Mouse (Mus musculus) heart, adult 18-20 months (tissue): ENCODE data around the gene Capn5. TPM values are rescaled to one million over a fixed set of nuclear protein-coding genes. Genes with fewer than 3 reads are reported as not detected.

Experiments
- DNase-seq, 2 experiments: peaks; one replicate each; pipeline ENCODE4 v3.0.0; 2021 to 2022; ENCODE audit warnings: mixed read lengths in 1 of 2
- total RNA-seq, 2 experiments: library from RNA; stranded (reverse); gene quantifications; 2 replicates each; pipeline ENCODE4 v1.2.3; 2021

Gene Capn5
- total RNA-seq, 2 experiments from 2014 or later: 1.4 to 3.0 TPM

DNA sequence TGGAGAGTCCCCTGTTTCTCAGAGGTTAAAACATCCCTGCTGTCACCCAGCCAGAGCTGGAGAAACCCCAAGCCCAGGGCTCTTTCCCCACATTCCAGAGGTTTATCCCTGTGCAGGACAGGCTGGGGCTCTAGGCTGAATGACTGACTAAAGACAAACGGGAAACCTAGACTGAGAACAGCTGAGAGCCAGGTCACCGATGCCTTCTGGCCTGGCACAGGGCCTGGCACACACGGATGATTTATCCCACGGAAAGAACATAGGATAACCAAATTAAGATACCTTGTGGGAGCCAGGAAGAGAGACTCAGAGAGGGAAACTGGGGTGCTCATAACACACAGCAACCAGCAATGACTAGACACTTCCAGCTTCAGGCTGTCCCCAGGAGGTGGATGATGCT lies 68.3 kb downstream of the Capn5 start:
- no peak for DNase-seq

- no peak for DNase-seq
Measured at GRCm38 (mm10) chr7:98108636-98109430, 69.2 kb downstream of the Capn5 start.

- no peak for DNase-seq
Measured at GRCm38 (mm10) chr7:98106272-98106671, 71.8 kb downstream of the Capn5 start.

DNA sequence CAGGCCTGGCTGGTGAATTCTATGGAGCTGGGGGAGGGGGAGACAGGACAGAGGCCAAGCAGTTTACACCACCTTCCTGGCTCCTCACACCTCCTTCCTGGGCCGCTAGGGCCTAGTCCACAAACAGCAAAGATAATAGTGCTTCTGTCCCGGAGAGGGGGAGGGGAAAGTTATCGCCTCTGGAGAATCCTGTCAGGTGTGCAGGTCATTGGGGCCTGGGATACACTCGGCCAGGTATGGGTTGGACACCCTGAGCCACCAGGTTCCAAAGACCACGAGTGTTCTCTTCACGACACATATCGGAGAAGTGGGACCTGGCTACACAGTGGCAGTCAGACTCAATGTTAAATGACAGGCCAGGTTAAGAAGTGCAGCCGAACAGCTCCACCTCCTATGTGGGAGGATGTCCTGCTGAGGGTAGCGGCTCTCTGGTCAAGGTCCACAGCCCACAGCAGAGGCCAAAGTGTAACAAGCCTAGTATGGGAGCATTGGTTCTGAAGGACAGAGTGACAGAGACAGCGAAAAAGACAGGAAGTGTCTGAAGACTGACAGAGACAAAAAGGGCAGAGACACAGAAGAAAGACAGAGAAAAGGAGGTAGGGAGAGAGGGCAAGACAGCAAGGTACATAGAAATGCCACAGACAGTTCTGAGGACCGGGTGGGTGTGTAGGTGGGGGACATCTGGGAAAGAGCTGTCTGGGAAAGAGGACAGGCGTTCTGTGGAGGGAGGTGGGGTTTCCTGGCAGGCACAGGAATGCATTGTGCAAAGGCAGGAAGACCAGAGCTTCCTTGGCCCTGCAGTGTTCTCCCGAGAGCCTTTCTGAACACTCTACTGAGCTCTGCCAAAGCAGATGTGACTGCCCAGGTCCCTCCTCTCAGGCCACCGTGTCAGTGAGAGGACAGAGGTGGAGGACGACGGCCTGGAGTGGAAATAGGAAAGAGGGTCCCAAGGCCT lies 73.3 kb downstream of the Capn5 start:
- DNase-seq: peak in 1 of 2 experiments; percentile 75

- DNase-seq: peak; percentile 41 to 58
Measured at GRCm38 (mm10) chr7:98103942-98104292, 74.2 kb downstream of the Capn5 start.

GRCm38 (mm10) chr7:98103002-98103941 lies 74.8 kb downstream of the Capn5 start:
- DNase-seq: peak; percentile 70 to 94

GRCm38 (mm10) chr7:98102488-98102887 lies 75.6 kb downstream of the Capn5 start:
- DNase-seq: no peak

DNA sequence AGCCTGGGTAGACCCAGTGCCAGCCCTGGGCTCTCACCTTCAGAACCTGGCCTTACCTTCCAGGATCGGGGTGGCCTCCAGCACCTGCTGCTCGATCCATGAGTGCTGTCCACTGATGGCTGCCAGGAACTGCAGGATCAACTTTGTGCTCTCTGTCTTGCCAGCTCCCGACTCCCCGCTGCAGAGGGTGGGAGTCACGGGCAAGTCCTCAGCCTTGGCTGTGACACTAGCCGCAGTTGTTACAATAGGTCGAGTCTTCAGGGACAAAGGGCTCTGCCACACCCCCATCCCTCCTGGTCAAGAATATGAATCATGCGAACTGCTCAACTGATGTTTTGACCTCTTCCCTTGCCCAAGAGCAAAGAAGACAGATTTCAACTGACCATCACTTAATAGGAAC lies 80.5 kb downstream of the Capn5 start:
- DNase-seq: no peak

DNA sequence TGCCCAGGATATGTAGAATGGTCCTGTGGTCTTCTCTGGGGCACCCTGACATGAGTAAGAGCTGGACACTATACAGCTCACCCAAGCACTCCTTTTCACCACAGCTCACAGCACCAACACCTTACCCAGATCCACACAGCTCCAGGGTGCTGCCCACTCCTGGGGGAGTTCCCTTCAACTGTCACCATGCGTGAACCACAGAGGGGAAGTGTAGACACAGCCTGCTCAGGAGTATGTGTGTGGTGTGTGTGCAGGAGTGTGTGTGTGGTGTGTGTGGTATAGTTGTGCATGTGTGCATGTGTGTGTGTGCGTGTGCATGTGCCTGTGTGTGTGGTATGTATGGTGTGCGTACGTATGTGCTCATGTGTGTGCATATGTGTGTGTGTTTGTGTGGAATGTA lies 82.2 kb downstream of the Capn5 start:
- no peak for DNase-seq

- DNase-seq: no peak
Measured at GRCm38 (mm10) chr7:98086346-98086745, 91.7 kb downstream of the Capn5 start.

DNA sequence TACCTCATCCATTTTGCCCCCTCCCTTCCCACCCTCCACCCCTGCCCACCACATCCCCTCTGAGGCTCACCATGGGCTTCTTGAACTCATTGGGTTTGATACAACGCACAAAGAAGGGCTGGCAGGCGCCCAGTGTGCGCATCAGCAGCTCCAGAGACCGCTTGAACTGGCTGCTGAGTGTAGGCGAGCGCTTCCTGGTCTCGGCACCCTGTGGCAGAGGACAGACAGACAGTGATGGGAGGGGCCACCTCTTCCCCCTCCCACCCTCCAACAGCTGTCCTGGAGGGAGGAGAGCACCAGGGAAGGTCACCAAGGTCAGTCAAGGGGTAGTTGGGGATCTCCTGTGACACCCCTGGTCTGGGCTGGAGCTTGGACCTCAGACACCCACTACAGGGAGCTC lies 92.8 kb downstream of the Capn5 start:
- DNase-seq: peak; percentile 28 to 56

- peak; percentile 41 to 62 for DNase-seq
Measured at GRCm38 (mm10) chr7:98084541-98085293, 93.4 kb downstream of the Capn5 start.

GRCm38 (mm10) chr7:98082376-98082775 lies 95.7 kb downstream of the Capn5 start:
- peak in 1 of 2 experiments; percentile 27 for DNase-seq

DNA sequence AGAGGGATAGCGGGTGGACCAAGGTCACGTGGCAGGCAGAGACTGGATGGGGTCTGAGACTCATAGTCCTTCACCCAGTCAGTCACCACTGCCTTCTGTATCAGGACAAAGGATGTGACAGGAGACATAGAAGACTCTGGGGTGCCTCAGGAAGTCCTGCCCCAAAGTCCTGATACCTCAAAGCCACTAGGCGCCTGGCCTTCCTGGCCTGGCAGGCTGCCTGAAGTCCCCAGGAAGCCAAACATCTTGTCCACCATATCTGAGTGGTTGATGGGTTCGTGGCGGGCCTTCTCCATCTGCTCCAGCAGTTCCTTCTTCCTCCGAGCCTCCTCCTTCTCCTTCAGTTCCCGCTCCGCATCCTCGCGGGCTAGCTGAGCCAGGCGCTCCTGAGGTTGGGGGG lies 100.6 kb downstream of the Capn5 start:
- no peak for DNase-seq

- peak; percentile 77 to 91 for DNase-seq
Measured at GRCm38 (mm10) chr7:98071620-98072019, 106.5 kb downstream of the Capn5 start.

Other genes with a start within 250 kb of the Capn5 start
- gene Myo7a, start 58.8 kb downstream of the Capn5 start, total RNA-seq: 1 to 10 TPM; 3.9 to 5.2 TPM
- gene Omp, start 32.8 kb downstream of the Capn5 start, total RNA-seq: not detected
- not detected for gene B3gnt6, start 21.2 kb upstream of the Capn5 start, total RNA-seq
- 10 to 100 TPM; 10.1 to 11.7 TPM for gene Acer3, start 142.9 kb upstream of the Capn5 start, total RNA-seq
- gene Tsku, start 183.1 kb upstream of the Capn5 start, total RNA-seq: 1 to 10 TPM; 2.3 TPM